Mouse (Mus musculus) spleen, adult 2 months (tissue): ENCODE data around the gene Polr1c.

ENCODE experiments used
- CTCF ChIP-seq: fragments of 200-500 bp; IDR thresholded peaks from 2 replicates; pipeline ENCODE4 v1.5.1; 2011; ENCODE audit warnings: mild to moderate bottlenecking, inconsistent platforms; ENCODE audit not compliant: insufficient read depth, insufficient read length, insufficient replicate concordance; ENCODE audit errors: extremely low read depth
- POLR2A ChIP-seq: fragments of 200-500 bp; IDR thresholded peaks from 2 replicates; pipeline ENCODE4 v1.6.1; 2011; ENCODE audit warnings: low read depth, low read length, inconsistent platforms

GRCm38 (mm10) chr17:46248189-46248522, 302 bp upstream of the Polr1c start:
- TF ChIP-seq CTCF (no peak), POLR2A (no peak; the same call in 1 of the 2 replicates)
